Mouse (Mus musculus) intestine, embryonic 14.5 days (tissue): ENCODE measurements at regions not wholly inside any gene's neighbourhood (a gene's known extent, or its start where the extent isn't known, plus 50 kb on each side); places are given as distances from the start of the nearest gene placed in this dataset.
"Not testable (repeated sequence)": the region's sequence is repeated elsewhere in the genome, so short reads cannot be mapped to it uniquely, and the experiment has no call there.

ENCODE experiments used
- ATAC-seq: fragments of 200-750 bp; cut with Nextera tagmentation; replicated peaks from 2 replicates; pipeline ENCODE4 v1.8.0; 2017; ENCODE audit warnings: low read depth, moderate number of reproducible peaks, moderate TSS enrichment, moderate library complexity; ENCODE audit not compliant: low FRiP score, low TSS enrichment
- DNase-seq: peaks from one replicate; pipeline ENCODE4 v3.0.0-alpha.2; 2018; ENCODE audit warnings: low spot score
- H3K27ac ChIP-seq: fragments of 300-500 bp; sonication (generic); 2 replicates; pipeline ENCODE4 v1.5.1; 2014; ENCODE audit warnings: low read depth, mild to moderate bottlenecking, control low read depth
- H3K27me3 ChIP-seq: fragments of 300-500 bp; sonication (generic); replicated peaks from 2 replicates; pipeline ENCODE4 v1.6.1; 2014; ENCODE audit warnings: low read length, control low read depth; ENCODE audit not compliant: control insufficient read depth, insufficient read depth
- H3K36me3 ChIP-seq: fragments of 300-500 bp; sonication (generic); 2 replicates; pipeline ENCODE4 v1.6.1; 2014; ENCODE audit warnings: low read length, control low read depth; ENCODE audit not compliant: control insufficient read depth, insufficient read depth
- H3K4me1 ChIP-seq: fragments of 300-500 bp; sonication (generic); replicated peaks from 2 replicates; pipeline ENCODE4 v1.6.1; 2014; ENCODE audit warnings: low read length, control low read depth, mixed read lengths; ENCODE audit not compliant: control insufficient read depth, insufficient read depth
- H3K4me2 ChIP-seq: fragments of 300-500 bp; sonication (generic); 2 replicates; pipeline ENCODE4 v1.6.1; 2014; ENCODE audit warnings: low read length
- H3K4me3 ChIP-seq: fragments of 300-500 bp; sonication (generic); 2 replicates; pipeline ENCODE4 v1.5.1; 2014; ENCODE audit warnings: low read depth, low read length, control low read depth, mixed read lengths
- H3K9ac ChIP-seq: fragments of 300-500 bp; sonication (generic); 2 replicates; pipeline ENCODE4 v1.6.1; 2014; ENCODE audit warnings: mild to moderate bottlenecking, low read length
- H3K9me3 ChIP-seq: fragments of 300-500 bp; sonication (generic); 2 replicates; pipeline ENCODE4 v1.6.1; 2016; ENCODE audit warnings: low read length, control low read depth; ENCODE audit not compliant: control insufficient read depth
- WGBS: fragments of 180-500 bp; shearing (Covaris S2); extraction: QIAGEN DNeasy Blood & Tissue Kit; methylation state at CpG from one replicate; pipeline ENCODE4 v1.1.7; 2014; 5-methylcytosine and 5-hydroxymethylcytosine counted together

GRCm38 (mm10) chr12:113878826-113879225, 335.1 kb downstream of the Adam6a start:
- no peaks in the 10 kb centered on the region for H3K4me1 ChIP-seq
- 22% methylated on average over 2 of the region's 2 CpGs for WGBS
- no peak for ATAC-seq

GRCm38 (mm10) chr12:113896152-113896551, 352.4 kb downstream of the Adam6a start:
- no peaks in the 10 kb centered on the region for H3K9me3 ChIP-seq
- H3K4me1 ChIP-seq: no peaks in the 10 kb centered on the region
- no peaks in the 10 kb centered on the region for H3K27me3 ChIP-seq
- H3K27ac ChIP-seq: no peak overlapping the region
- H3K9ac ChIP-seq: no peak overlapping the region
- DNase-seq (no peak), ATAC-seq (no peak)
- no peaks in the 10 kb centered on the region for H3K36me3 ChIP-seq
- WGBS: 43% methylated on average over 4 of the region's 4 CpGs
- no peak overlapping the region for H3K4me3 ChIP-seq
- H3K4me2 ChIP-seq: no peak overlapping the region

More at GRCm38 (mm10) chr12:113878826-113879225, 335.1 kb downstream of the Adam6a start:
- Histone ChIP-seq H3K4me2 (no peak overlapping the region), H3K9me3 (no peaks in the 10 kb centered on the region), H3K4me3 (no peak overlapping the region), H3K27ac (no peak overlapping the region), H3K27me3 (no peaks in the 10 kb centered on the region), H3K9ac (no peak overlapping the region), H3K36me3 (no peaks in the 10 kb centered on the region)
- no peak for DNase-seq

- Histone ChIP-seq H3K4me2 (no peak overlapping the region), H3K9ac (no peak overlapping the region), H3K4me3 (no peak overlapping the region), H3K36me3 (no peaks in the 10 kb centered on the region), H3K4me1 (no peaks in the 10 kb centered on the region), H3K27ac (no peak overlapping the region), H3K9me3 (no peaks in the 10 kb centered on the region; the same call in 1 of the 2 replicates), H3K27me3 (no peaks in the 10 kb centered on the region)
- DNase-seq (no peak), ATAC-seq (no peak)
Measured at GRCm38 (mm10) chr12:113906459-113906858, 362.8 kb downstream of the Adam6a start.

- Histone ChIP-seq H3K27ac (no peak overlapping the region), H3K4me3 (no peak overlapping the region), H3K36me3 (no peaks in the 10 kb centered on the region), H3K9ac (no peak overlapping the region), H3K4me1 (no peaks in the 10 kb centered on the region), H3K27me3 (no peaks in the 10 kb centered on the region), H3K9me3 (no peaks in the 10 kb centered on the region; the same call in 1 of the 2 replicates), H3K4me2 (no peak overlapping the region)
- WGBS: 56% methylated on average over 1 of the region's 1 CpGs
- ATAC-seq (no peak), DNase-seq (no peak)
Measured at GRCm38 (mm10) chr12:113907751-113908150, 364.0 kb downstream of the Adam6a start.

- H3K36me3 ChIP-seq: no peaks in the 10 kb centered on the region
- no peak overlapping the region for H3K9ac ChIP-seq
- no peak overlapping the region for H3K4me2 ChIP-seq
- no peak for ATAC-seq
- no peak for DNase-seq
- WGBS: 36% methylated on average over 3 of the region's 3 CpGs
- no peaks in the 10 kb centered on the region for H3K4me1 ChIP-seq
- 0 out of 2 replicates have a peak, but pooled peaks cover under 1% of the 10 kb centered on the region for H3K9me3 ChIP-seq
- H3K27ac ChIP-seq: no peak overlapping the region
- no peaks in the 10 kb centered on the region for H3K27me3 ChIP-seq
- H3K4me3 ChIP-seq: no peak overlapping the region
Measured at GRCm38 (mm10) chr12:113911770-113912169, 368.1 kb downstream of the Adam6a start.

- Histone ChIP-seq H3K4me2 (no peak overlapping the region), H3K27me3 (no peaks in the 10 kb centered on the region), H3K9ac (no peak overlapping the region), H3K36me3 (no peaks in the 10 kb centered on the region), H3K4me1 (no peaks in the 10 kb centered on the region), H3K9me3 (no peaks in the 10 kb centered on the region), H3K4me3 (no peak overlapping the region), H3K27ac (no peak overlapping the region)
- no peak for ATAC-seq
- DNase-seq: no peak
Measured at GRCm38 (mm10) chr12:113940721-113941120, 397.0 kb downstream of the Adam6a start.

- 70% methylated on average over 1 of the region's 1 CpGs for WGBS
- H3K9me3 ChIP-seq, H3K4me2 ChIP-seq, H3K4me1 ChIP-seq, DNase-seq, H3K9ac ChIP-seq, H3K27ac ChIP-seq, H3K27me3 ChIP-seq, ATAC-seq, H3K36me3 ChIP-seq, H3K4me3 ChIP-seq: not testable (repeated sequence)
Measured at GRCm38 (mm10) chr12:113943661-113944327, 400.1 kb downstream of the Adam6a start.

GRCm38 (mm10) chr12:113945786-113946185, 402.1 kb downstream of the Adam6a start:
- not testable (repeated sequence) for H3K9me3 ChIP-seq
- 91% methylated on average over 1 of the region's 1 CpGs for WGBS

GRCm38 (mm10) chr12:113948017-113948416, 404.3 kb downstream of the Adam6a start:
- not testable (repeated sequence) for H3K27ac ChIP-seq, H3K36me3 ChIP-seq, H3K9ac ChIP-seq, H3K9me3 ChIP-seq, H3K4me1 ChIP-seq, H3K4me2 ChIP-seq, H3K27me3 ChIP-seq, ATAC-seq, DNase-seq, H3K4me3 ChIP-seq
- 28% methylated on average over 4 of the region's 4 CpGs for WGBS

More at GRCm38 (mm10) chr12:113945786-113946185, 402.1 kb downstream of the Adam6a start:
- H3K4me3 ChIP-seq, DNase-seq, H3K36me3 ChIP-seq, H3K27me3 ChIP-seq, H3K9ac ChIP-seq, ATAC-seq, H3K4me1 ChIP-seq, H3K27ac ChIP-seq, H3K4me2 ChIP-seq: not testable (repeated sequence)
